Mouse (Mus musculus) olfactory bulb, adult 2 months (tissue): ENCODE measurements around the gene Itga3.

ENCODE experiments used
- CTCF ChIP-seq: fragments of 200-500 bp; IDR thresholded peaks from 2 replicates; pipeline ENCODE4 v1.5.1; 2012; ENCODE audit warnings: low read depth, mild to moderate bottlenecking, low read length, moderate library complexity; ENCODE audit not compliant: insufficient read depth
- POLR2A ChIP-seq: fragments of 200-500 bp; IDR thresholded peaks from 2 replicates; pipeline ENCODE4 v1.6.1; 2012; ENCODE audit warnings: mild to moderate bottlenecking, low read depth, low read length, moderate library complexity; ENCODE audit not compliant: insufficient read depth

DNA sequence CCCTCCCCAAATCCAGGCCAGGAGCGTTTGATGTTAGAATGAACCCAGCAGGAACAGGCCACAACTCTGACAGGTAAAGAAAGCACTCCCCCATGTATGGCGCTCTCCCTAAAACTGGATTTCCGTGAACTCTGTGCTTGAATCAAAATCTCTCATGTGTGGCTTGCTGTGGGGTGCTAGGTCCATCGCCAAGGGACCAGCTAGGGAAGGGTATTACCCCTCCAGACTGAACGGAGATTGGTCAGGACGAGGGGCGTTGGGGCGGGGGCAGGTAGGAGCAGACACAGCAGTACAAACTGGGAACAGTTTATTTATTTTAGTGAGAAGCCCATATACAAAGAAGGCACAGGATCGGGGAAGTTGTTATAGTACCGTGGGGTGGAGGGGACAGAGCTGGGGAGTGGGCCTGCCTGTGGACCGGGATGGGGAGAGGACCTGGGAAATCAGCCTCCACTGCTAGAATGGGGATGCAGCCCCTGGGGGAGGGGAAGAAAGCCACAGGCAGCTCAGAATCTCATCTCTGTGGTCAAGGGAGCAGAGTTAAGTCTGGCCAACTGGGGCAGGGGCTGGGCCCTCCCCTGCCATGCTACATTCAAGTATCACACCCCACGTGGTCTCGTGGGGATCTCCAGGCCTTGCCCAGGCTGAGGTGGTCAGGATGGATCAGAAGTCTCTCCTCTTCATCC, 32.3 kb downstream of the Itga3 start:
- TF ChIP-seq CTCF (no peak), POLR2A (no peak)
